Comparison of ENCODE assay signal across 9 mouse cellular contexts in genomic region chr4:136149734-136150133, GRCm38 (mm10). TPM values are rescaled to one million over a fixed set of nuclear protein-coding genes. Genes with fewer than 3 reads are reported as not detected.
DNase-seq lines count a peak whose midpoint lies in the region; ATAC-seq and TF ChIP-seq lines count a peak whose summit lies in the region.
"Had no signal": no experiment of that assay in that cellular context is flagged by ENCODE, and none has a peak within 500 bp of the region (broad histone marks: within the 10 kb centered on the region; RNA-seq: fewer than 3 reads in every experiment).

No protein-coding gene starts in this region.

- no peak overlapping the region for H3K4me3 ChIP-seq in liver, embryonic 12.5 days
- H3K4me3 ChIP-seq in bone marrow macrophage, adult 2 months (ENCODE audit: insufficient read depth, low read length), result no peak overlapping the region
- no peak overlapping the region for H3K4me3 ChIP-seq in small intestine, adult 2 months (ENCODE audit: low read depth, low read length)
- H3K4me3 ChIP-seq: liver, embryonic 15.5 days had no signal

- H3K9me3 ChIP-seq in liver, embryonic 12.5 days (replicated peaks), result no peaks in the 10 kb centered on the region
- H3K9me3 ChIP-seq: liver, embryonic 15.5 days had no signal

- ATAC-seq in liver, embryonic 12.5 days, result no peak
- ATAC-seq in granulocyte monocyte progenitor cell, adult 5-6 weeks (replicated peaks; ENCODE audit: poor library complexity, severe bottlenecking), result no peak

- H3K27me3 ChIP-seq in liver, embryonic 12.5 days (replicated peaks), result peaks cover 72% of the 10 kb centered on the region
- no peaks in the 10 kb centered on the region for H3K27me3 ChIP-seq in small intestine, adult 2 months (ENCODE audit: control insufficient read depth, insufficient read depth, low read length)

- H3K4me2 ChIP-seq in liver, embryonic 12.5 days, result no peak overlapping the region
- H3K4me2 ChIP-seq: liver, embryonic 15.5 days had no signal

- peak; percentile 60 to 69 for DNase-seq in cerebellum, postnatal 10 days
- no peak for DNase-seq in cerebellum, adult 11-12 months
- peak; percentile 73 for DNase-seq in liver
- DNase-seq in induced T-regulatory cell, adult 2 months (ENCODE audit: low read depth), result peak; percentile 86

- peak; percentile 89 for TF ChIP-seq CTCF in bone marrow macrophage, adult 2 months (IDR thresholded peaks at IDR 0.05; ENCODE audit: low read depth, low read length)
- TF ChIP-seq CTCF in small intestine, adult 2 months (IDR thresholded peaks at IDR 0.05; ENCODE audit: extremely low read depth, insufficient read length, insufficient replicate concordance, low read depth, low read length), result peak; percentile 91; the same call in 1 of the 2 replicates

- no peaks in the 10 kb centered on the region for H3K36me3 ChIP-seq in liver, embryonic 12.5 days
- H3K36me3 ChIP-seq in small intestine, adult 2 months (ENCODE audit: control insufficient read depth, insufficient read depth, low read length), result peaks cover 10% of the 10 kb centered on the region
- H3K36me3 ChIP-seq: liver, embryonic 15.5 days had no signal

- TF ChIP-seq POLR2A in bone marrow macrophage, adult 2 months (IDR thresholded peaks at IDR 0.05; ENCODE audit: borderline replicate concordance, low read depth, low read length), result no peak
- no peak for TF ChIP-seq POLR2A in small intestine, adult 2 months (IDR thresholded peaks at IDR 0.05; ENCODE audit: low read depth, low read length)

- H3K27ac ChIP-seq in liver, embryonic 12.5 days, result no peak overlapping the region
- H3K27ac ChIP-seq in bone marrow macrophage, adult 2 months (ENCODE audit: insufficient read depth, low read depth, low read length), result no peak overlapping the region
- H3K27ac ChIP-seq in small intestine, adult 2 months (ENCODE audit: insufficient read depth, low read depth, low read length), result no peak overlapping the region
- H3K27ac ChIP-seq: liver, embryonic 15.5 days had no signal

- peaks cover 34% of the 10 kb centered on the region for H3K4me1 ChIP-seq in liver, embryonic 12.5 days
- peaks cover 9% of the 10 kb centered on the region for H3K4me1 ChIP-seq in bone marrow macrophage, adult 2 months (ENCODE audit: control insufficient read depth, insufficient read depth, low read length)
- peaks cover 18% of the 10 kb centered on the region for H3K4me1 ChIP-seq in small intestine, adult 2 months (ENCODE audit: control insufficient read depth, insufficient read depth, insufficient read length, low read length)

- no peak overlapping the region for H3K9ac ChIP-seq in liver, embryonic 12.5 days
- H3K9ac ChIP-seq: liver, embryonic 15.5 days had no signal

- 22% methylated on average over 3 of the region's 3 CpGs for WGBS in liver, embryonic 12.5 days (ENCODE audit: insufficient replicate concordance)
- WGBS in small intestine, adult 2 months, result 43% methylated on average over 3 of the region's 3 CpGs

RNA-seq across cellular contexts. Expression of gene Id3, which starts 6.4 kb away (rescaled TPM):
- polyA plus RNA-seq in liver, embryonic 12.5 days (2016; fragmentation: Nextera tagmentation; extraction: Ambion mirVana), result 80.9 and 88.1 TPM in 2 replicates
- 7.7 and 8.4 TPM in 2 replicates for polyA plus RNA-seq in bone marrow macrophage, adult 2 months (2012; ENCODE audit: insufficient read depth, insufficient read length, missing spikeins)
- polyA plus RNA-seq in small intestine, adult 2 months (2012; rRNA removed), result 262 and 519 TPM in 2 replicates
- not detected in 2 replicates for total RNA-seq in granulocyte monocyte progenitor cell, adult 5-6 weeks (2014; fragmentation: Nextera tagmentation)
- not detected in 2 replicates for total RNA-seq in granulocyte monocyte progenitor cell, adult 5-6 weeks (2017)

RNA-seq across cellular contexts. Expression of gene E2f2, which starts 22.5 kb away (rescaled TPM):
- polyA plus RNA-seq in liver, embryonic 12.5 days (2016; fragmentation: Nextera tagmentation; extraction: Ambion mirVana), result 63.4 and 69.1 TPM in 2 replicates
- 20.0 and 20.8 TPM in 2 replicates for polyA plus RNA-seq in bone marrow macrophage, adult 2 months (2012; ENCODE audit: insufficient read depth, insufficient read length, missing spikeins)
- 7.5 and 11.5 TPM in 2 replicates for polyA plus RNA-seq in small intestine, adult 2 months (2012; rRNA removed)
- 2.9 and 9.4 TPM in 2 replicates for total RNA-seq in granulocyte monocyte progenitor cell, adult 5-6 weeks (2014; fragmentation: Nextera tagmentation)
- 3.7 and 4.3 TPM in 2 replicates for total RNA-seq in granulocyte monocyte progenitor cell, adult 5-6 weeks (2017)

RNA-seq across cellular contexts. Expression of gene Asap3, which starts 56.4 kb away (rescaled TPM):
- 1.5 and 1.9 TPM in 2 replicates for polyA plus RNA-seq in liver, embryonic 12.5 days (2016; fragmentation: Nextera tagmentation; extraction: Ambion mirVana)
- polyA plus RNA-seq in bone marrow macrophage, adult 2 months (2012; ENCODE audit: insufficient read depth, insufficient read length, missing spikeins), result 0.37 and 0.78 TPM in 2 replicates
- polyA plus RNA-seq in small intestine, adult 2 months (2012; rRNA removed), result 1.3 and 2.0 TPM in 2 replicates
- total RNA-seq in granulocyte monocyte progenitor cell, adult 5-6 weeks (2014; fragmentation: Nextera tagmentation), result not detected in 2 replicates
- total RNA-seq in granulocyte monocyte progenitor cell, adult 5-6 weeks (2017), result not detected in 2 replicates
